Mouse (Mus musculus): ENCODE data around the gene Herc3. TPM values are rescaled to one million over a fixed set of nuclear protein-coding genes. Genes with fewer than 3 reads are reported as not detected.

The Herc3 gene
- polyA plus RNA-seq, 1 experiment: 33.6 TPM

DNA sequence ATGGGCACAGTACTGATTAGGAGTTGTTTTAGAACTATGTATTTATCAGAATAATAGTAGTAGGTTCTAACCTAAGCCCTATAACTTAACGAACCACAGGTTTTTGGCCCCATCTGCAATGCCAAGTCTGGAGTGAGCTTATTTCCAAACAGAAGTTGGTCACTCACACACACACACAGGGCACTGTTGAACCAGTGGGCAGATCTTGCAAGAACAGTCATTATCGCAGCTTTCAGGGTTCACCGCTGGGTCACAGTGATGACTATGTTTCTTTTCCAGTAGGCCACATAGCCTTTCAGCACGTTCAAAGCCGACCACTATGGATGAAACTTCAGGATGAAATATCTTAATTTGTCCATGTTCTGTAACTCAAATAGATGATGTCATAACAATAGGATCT is 91.2 kb downstream of the Herc3 start:
- H3K4me3 ChIP-seq (ENCODE audit: insufficient read depth, low read depth, low read length): no peak overlapping the region
- H3K27ac ChIP-seq (replicated peaks; ENCODE audit: low read depth, low read length): peak overlapping the region; percentile 35; the same call in 1 of the 2 replicates

DNA sequence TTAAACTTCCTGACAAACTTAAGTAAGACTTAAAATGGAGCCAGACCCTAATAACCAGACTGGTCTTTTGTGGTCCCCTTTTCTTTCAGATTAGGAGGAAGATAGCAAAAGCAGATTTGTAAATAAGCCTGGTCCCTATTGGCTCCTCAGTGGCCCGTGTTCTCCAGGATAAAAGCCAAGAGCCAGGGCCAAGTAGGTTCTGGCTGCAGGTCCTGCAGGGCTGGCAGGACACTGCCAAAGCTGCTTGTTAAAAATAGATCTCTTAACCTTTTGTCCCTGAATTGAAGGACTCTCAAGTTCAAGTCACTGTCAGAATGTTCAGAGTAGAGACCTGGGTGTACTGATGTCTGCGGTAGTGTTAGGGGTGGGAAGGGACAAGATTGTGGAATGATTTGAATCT is 96.6 kb downstream of the Herc3 start:
- no peak overlapping the region for H3K4me3 ChIP-seq (ENCODE audit: insufficient read depth, low read depth, low read length)
- H3K4me1 ChIP-seq (ENCODE audit: control insufficient read depth, insufficient read depth, insufficient read length, low read length): peaks cover 20% of the 10 kb centered on the region
- H3K27ac ChIP-seq (replicated peaks; ENCODE audit: low read depth, low read length): peak overlapping the region; percentile 97

More for the DNA sequence above, 91.2 kb downstream of the Herc3 start:
- H3K4me1 ChIP-seq (ENCODE audit: control insufficient read depth, insufficient read depth, insufficient read length, low read length): peaks cover 3% of the 10 kb centered on the region

DNA sequence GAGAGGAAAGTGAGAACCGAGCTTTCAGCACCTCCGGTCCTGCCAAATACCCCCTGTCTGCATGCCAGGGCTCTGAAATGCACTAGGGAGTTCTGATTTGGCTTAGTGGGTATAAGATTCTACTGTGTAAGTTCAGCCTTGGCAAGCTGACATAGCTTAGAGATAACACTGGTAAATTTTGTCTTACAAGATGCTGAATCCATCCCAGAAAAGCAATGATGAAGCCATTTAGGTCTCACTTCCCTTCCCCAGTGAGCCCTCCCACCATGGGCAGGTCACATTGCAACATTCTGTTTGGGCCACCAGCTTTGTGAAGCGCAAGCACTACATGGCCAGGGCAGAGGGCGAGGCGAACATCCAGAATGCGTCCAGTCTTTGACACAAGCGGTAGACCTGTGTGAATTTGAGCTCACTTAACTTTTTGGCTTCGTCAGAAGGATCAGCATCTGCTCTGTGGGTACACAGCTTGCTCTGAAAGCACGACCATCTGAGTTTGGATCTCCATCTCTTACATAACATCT is 98.7 kb downstream of the Herc3 start:
- peak overlapping the region; percentile 97 for H3K27ac ChIP-seq (replicated peaks; ENCODE audit: low read depth, low read length)
- no peak overlapping the region for H3K4me3 ChIP-seq (ENCODE audit: insufficient read depth, low read depth, low read length)
- peaks cover 20% of the 10 kb centered on the region for H3K4me1 ChIP-seq (ENCODE audit: control insufficient read depth, insufficient read depth, insufficient read length, low read length)

DNA sequence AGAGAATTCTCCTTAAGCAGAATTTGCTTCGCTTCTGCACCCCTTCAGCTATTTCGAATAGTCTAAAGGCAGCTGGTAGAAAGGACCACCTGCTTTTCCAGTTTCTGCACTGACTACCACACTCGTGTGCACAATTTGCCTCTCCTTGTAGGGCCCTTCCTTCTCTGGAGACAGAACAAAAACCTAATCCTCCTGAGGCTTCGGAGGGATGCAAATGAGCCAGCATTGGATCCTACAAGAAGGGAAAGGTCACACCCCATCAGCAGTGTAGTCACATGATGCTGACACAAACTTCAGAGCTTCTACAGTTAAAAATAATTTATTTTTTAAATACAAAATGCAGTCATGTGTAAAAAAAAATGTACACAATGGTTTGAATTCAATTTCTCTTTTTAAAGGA is 99.9 kb downstream of the Herc3 start:
- no peak overlapping the region for H3K4me3 ChIP-seq (ENCODE audit: insufficient read depth, low read depth, low read length)
- peak overlapping the region; percentile 65 for H3K27ac ChIP-seq (replicated peaks; ENCODE audit: low read depth, low read length)
- H3K4me1 ChIP-seq (ENCODE audit: control insufficient read depth, insufficient read depth, insufficient read length, low read length): peaks cover 20% of the 10 kb centered on the region

DNA sequence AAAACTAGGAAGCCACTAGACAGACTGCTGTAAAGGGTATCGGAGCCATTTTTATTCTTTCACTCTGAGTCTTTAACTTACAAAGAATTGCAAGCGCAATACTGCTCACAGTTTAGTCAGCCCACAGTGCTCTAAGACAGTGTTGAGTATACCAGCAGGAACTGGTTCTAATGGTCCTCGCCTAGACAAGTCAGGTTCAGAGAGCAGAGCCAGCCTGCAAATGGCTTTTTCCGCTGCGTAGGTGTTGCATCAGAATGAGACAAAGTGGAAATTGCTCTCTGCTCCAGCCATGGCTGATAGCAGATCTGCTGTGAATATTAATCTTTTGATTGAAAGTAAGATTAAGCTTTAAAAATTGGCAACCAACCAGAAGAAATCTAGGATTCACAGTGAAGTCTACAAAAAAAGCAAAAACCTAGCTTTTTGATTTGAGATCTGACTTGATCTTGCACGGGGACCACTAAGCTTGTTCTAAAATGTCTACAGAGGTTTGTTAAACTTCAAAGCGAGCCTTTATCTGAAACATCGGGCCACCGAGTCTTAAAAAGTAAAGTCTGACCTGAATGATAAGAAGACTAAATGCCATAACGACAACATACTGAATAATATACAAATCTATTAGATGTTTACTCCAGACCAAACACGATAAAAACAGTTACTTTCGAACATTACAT is 101.4 kb downstream of the Herc3 start:
- peaks cover 17% of the 10 kb centered on the region for H3K4me1 ChIP-seq (ENCODE audit: control insufficient read depth, insufficient read depth, insufficient read length, low read length)
- H3K27ac ChIP-seq (replicated peaks; ENCODE audit: low read depth, low read length): peak overlapping the region; percentile 97
- H3K4me3 ChIP-seq (ENCODE audit: insufficient read depth, low read depth, low read length): no peak overlapping the region

DNA sequence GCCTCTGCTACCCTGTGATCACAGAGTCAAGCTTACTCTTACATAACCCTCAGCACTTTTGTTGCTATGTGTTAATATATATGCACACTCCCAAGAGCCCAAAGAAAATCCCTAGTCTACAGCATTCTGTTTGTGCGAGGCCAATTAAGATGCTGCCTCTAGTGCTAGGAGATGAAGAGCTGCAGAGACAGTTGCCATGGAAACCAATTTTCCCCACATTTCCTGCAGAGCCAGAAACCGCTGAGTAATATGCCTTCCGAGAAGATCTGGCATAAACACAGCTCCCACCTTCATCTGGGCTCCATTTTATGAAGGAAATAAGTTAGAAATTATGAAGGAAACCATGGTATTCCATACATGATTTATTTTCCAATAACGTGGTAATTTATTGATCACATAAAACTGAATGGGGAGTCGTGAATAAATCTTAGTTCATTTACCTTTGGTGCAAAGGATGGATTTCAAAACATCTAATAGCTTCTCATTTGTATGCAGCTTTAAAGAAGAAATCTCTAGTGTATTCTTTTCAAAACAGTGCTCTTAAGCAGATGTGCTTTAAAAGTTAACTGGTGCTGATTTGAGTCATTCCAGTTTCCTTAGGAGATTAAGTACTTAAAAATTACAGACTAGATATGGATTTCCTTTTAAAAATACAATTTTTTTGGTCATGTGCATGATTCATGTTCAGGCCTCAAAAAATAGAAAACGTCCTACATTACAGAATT is 102.1 kb downstream of the Herc3 start:
- H3K4me3 ChIP-seq (ENCODE audit: insufficient read depth, low read depth, low read length): no peak overlapping the region
- 0 out of 2 replicates have a peak overlapping the region, but pooled peaks have one; percentile 23 for H3K27ac ChIP-seq (replicated peaks; ENCODE audit: low read depth, low read length)
- peaks cover 14% of the 10 kb centered on the region for H3K4me1 ChIP-seq (ENCODE audit: control insufficient read depth, insufficient read depth, insufficient read length, low read length)

DNA sequence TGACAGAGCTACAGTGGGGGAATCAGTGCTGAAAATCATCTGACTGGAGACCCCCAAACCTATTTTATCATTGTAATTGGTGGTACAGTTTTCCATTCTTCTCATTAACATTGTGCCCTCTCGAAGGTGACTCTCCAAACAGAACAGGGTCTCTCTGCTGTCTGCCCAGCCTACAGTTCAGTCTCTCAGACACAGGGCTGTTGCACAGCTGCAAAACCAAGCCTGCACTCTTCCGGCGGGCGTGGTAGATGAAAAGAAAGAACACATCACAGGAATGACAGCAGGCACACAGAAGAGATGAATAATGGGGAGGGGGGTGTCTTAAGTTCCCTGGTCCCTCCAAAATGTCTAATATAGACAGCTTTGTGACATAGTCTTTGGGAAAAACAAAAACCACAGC is 102.9 kb downstream of the Herc3 start:
- no peak overlapping the region for H3K27ac ChIP-seq (replicated peaks; ENCODE audit: low read depth, low read length)
- H3K4me3 ChIP-seq (ENCODE audit: insufficient read depth, low read depth, low read length): no peak overlapping the region
- peaks cover 12% of the 10 kb centered on the region for H3K4me1 ChIP-seq (ENCODE audit: control insufficient read depth, insufficient read depth, insufficient read length, low read length)

DNA sequence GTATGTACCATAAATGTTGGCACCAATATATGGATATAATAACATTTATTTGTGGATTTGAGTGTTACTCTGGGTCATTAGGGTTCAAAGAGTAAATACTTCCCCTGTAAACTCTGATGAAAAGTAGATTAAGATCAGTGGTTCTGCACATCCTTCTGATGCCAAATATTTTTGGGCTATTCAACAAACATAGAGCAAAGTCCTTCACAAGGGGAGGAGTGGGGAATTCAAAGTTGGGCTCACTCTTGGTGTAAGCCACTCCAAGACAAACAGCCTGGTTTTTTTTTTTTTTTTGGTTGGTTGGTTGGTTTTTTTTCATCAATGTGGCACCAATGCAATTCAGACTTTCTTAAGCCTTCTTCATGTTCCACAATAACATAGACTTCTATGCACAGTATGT is 106.5 kb downstream of the Herc3 start:
- Histone ChIP-seq H3K27ac (replicated peaks; ENCODE audit: low read depth, low read length) (no peak overlapping the region), H3K4me3 (ENCODE audit: insufficient read depth, low read depth, low read length) (no peak overlapping the region), H3K4me1 (ENCODE audit: control insufficient read depth, insufficient read depth, insufficient read length, low read length) (no peaks in the 10 kb centered on the region)

DNA sequence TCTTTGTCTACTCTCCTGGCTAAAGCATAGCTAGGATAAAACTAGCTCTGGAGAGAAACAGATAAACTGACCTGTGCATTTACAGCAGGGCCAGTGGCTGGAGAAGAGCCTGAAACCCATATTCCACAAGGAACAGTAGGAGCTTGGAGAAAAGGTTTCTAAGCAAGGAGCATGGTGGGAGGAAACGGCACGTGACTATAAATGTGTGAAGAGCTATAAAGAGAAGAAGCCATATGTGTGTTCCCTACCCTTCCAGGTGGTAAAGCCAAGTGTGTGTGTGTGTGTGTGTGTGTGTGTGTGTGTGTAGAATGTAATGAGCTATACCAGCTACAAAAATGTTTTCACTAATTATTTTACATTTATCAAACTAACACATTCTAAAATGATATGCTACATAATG is 111.0 kb downstream of the Herc3 start:
- Histone ChIP-seq H3K4me1 (ENCODE audit: control insufficient read depth, insufficient read depth, insufficient read length, low read length) (no peaks in the 10 kb centered on the region), H3K4me3 (ENCODE audit: insufficient read depth, low read depth, low read length) (no peak overlapping the region), H3K27ac (replicated peaks; ENCODE audit: low read depth, low read length) (peak overlapping the region; percentile 61)

DNA sequence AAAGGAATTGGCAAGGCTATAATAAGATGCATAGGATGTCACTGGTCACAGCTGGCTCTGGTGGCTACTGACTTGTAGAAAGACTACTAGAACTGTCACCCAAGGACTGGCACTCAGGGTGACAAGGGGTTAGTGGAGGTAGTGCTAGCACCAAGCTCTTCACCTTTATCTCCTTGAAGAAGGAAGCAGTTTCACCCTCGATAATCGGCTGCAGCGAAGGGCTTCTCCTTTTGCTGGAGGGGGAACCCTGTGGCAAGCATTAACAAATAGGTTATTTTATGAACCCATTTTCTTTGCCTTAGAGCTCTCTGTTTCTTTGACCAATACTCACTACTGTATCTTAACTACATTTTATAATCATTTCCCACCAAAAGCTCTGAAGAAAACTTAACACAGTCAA is 112.7 kb downstream of the Herc3 start:
- Histone ChIP-seq H3K27ac (replicated peaks; ENCODE audit: low read depth, low read length) (peak overlapping the region; percentile 48; the same call in 1 of the 2 replicates), H3K4me3 (ENCODE audit: insufficient read depth, low read depth, low read length) (no peak overlapping the region), H3K4me1 (ENCODE audit: control insufficient read depth, insufficient read depth, insufficient read length, low read length) (no peaks in the 10 kb centered on the region)

DNA sequence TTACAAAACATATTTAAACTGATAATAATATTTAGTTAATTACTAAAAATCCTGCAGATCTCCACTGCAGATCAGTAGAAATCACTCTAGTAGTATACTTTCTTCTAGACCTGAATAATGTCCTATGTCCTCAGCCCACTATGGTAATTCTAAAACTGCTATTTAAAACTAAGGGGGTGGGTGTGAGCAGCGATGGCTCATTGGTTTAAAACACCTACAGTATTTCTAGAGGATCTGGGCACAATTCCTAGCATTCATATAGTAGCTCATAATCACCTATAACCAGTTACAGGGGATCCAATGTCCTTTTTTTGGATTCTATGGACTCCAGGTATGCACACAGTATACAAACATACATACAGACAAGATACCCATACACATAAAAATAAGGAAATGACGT is 115.0 kb downstream of the Herc3 start:
- H3K27ac ChIP-seq (replicated peaks; ENCODE audit: low read depth, low read length): no peak overlapping the region; the same call in 1 of the 2 replicates
- H3K4me3 ChIP-seq (ENCODE audit: insufficient read depth, low read depth, low read length): no peak overlapping the region
- H3K4me1 ChIP-seq (ENCODE audit: control insufficient read depth, insufficient read depth, insufficient read length, low read length): 0 out of 2 replicates have a peak, but pooled peaks cover 2% of the 10 kb centered on the region

DNA sequence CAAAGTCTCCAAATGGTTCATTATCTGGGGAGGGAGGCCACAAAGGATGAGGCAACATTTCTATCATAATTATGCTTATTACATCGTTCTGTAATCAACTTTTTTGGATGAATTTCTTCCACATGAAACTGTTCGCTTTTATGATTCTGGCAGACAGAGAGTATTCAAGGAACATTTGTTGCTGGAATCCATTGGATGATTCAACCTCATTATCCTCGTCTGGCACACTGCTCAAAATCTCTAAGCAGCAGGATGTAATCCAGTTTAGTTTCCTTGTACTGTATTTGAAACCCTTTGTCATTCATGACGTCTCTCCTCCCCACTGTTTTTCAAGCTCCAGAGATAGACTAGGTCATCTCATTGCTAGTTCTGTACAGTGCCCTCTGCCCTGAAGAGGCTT is 115.6 kb downstream of the Herc3 start:
- Histone ChIP-seq H3K4me3 (ENCODE audit: insufficient read depth, low read depth, low read length) (no peak overlapping the region), H3K4me1 (ENCODE audit: control insufficient read depth, insufficient read depth, insufficient read length, low read length) (peaks cover 4% of the 10 kb centered on the region; the same call in 1 of the 2 replicates), H3K27ac (replicated peaks; ENCODE audit: low read depth, low read length) (no peak overlapping the region)

DNA sequence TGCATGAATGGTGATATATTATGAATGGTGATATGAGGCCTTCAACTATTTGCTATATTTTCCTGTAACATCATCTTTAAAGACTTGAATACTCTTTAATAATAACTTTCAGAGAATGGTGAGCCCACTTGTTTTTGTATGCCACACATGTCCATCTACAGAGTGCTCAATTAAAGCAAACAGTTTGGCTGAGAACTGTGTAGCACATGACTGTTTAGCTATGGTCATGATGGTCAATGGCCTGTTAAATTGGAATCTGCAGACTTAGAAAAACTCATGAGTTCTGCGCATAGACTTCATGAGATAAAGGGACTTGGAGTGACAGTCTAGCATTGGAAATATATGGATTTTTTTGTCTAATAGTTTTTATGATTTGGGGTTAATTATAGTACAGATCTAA is 119.1 kb downstream of the Herc3 start:
- H3K4me3 ChIP-seq (ENCODE audit: insufficient read depth, low read depth, low read length): no peak overlapping the region
- no peak overlapping the region for H3K27ac ChIP-seq (replicated peaks; ENCODE audit: low read depth, low read length)
- peaks cover 4% of the 10 kb centered on the region; the same call in 1 of the 2 replicates for H3K4me1 ChIP-seq (ENCODE audit: control insufficient read depth, insufficient read depth, insufficient read length, low read length)

DNA sequence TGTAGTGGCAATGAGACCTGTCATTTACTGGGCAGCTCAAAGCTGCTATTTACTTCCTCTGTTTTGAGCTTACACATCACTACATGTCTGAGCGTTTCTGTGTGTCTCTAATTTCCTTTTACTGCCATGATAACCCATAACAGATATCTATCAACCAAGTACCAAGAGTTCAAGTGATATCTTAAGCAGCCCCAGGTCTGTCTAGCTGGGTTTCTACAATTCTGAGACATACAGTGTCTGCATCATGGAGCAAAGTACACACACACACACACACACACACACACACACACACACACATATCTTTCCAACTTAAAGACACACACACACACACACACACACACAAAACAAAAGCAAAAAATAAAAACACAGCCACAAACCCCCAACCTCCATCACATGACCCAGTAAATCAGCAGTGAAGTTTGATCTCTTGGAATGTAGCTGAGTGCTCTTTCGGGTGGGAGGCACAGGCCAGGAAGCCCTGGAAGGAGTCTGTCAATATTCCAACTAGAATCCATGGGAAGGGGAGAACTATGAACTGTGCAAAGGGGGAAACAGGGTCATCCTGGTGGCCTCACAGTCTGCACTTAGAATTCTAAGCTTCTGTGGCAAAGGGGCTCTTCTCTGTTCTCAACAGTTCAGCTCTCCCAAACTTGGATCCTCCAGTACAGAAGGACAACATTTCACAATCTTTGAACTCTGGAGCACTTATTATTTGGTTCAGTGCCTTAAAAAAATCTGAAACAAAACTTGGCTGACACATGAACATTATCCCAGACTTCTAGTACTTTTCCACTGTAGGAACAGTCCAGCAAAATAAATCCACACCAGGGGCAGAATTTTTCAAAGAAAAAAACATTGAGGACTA is 120.1 kb downstream of the Herc3 start:
- H3K4me1 ChIP-seq (ENCODE audit: control insufficient read depth, insufficient read depth, insufficient read length, low read length): peaks cover 4% of the 10 kb centered on the region; the same call in 1 of the 2 replicates
- H3K4me3 ChIP-seq (ENCODE audit: insufficient read depth, low read depth, low read length): no peak overlapping the region
- H3K27ac ChIP-seq (replicated peaks; ENCODE audit: low read depth, low read length): peak overlapping the region; percentile 97

DNA sequence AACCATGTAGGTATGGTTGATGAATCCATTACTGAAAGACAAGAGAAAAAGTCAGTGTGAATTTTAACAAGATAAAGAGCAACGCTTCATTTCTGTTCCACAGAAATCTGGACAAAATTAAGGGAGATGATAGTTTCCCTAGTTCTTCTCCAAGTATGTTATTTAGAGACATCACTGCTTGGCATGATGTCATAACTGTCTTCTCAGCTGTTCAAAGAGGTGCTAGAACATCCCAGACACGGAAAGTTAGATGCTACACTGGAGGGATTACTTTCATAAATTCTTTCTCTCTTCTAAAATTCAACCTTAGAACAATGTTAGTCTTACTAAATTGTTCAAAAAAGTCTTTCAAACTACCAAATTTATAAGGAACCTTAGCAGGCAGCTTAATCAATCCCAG is 129.3 kb downstream of the Herc3 start:
- Histone ChIP-seq H3K4me1 (ENCODE audit: control insufficient read depth, insufficient read depth, insufficient read length, low read length) (peaks cover 2% of the 10 kb centered on the region; the same call in 1 of the 2 replicates), H3K27ac (replicated peaks; ENCODE audit: low read depth, low read length) (no peak overlapping the region), H3K4me3 (ENCODE audit: insufficient read depth, low read depth, low read length) (no peak overlapping the region)
